Mouse (Mus musculus) left cerebral cortex, postnatal 14 days (tissue): ENCODE data around the gene Tlcd2. TPM values are rescaled to one million over a fixed set of nuclear protein-coding genes. Genes with fewer than 3 reads are reported as not detected.

Experiments used
- DNase-seq, 2 experiments: peaks; one replicate each; pipeline ENCODE4 v3.0.0; 2021 to 2022; ENCODE audit warnings: low spot score in 2 of 2, mixed read lengths in 1 of 2
- intact Hi-C: fragments of 180-260 bp; cut with DNase I; formaldehyde crosslinking; loops from one replicate; pipeline ENCODE4 v1.15.1; 2025
- microRNA-seq, 2 experiments: library from miRNA; unstranded; fragments of <30 nt; microRNA quantifications; one replicate each; pipeline ENCODE4 v1.2.0; 2022
- total RNA-seq, 2 experiments: library from RNA; stranded (reverse); gene quantifications; 2 replicates each; pipeline ENCODE4 v1.2.3; 2021

The Tlcd2 gene
- total RNA-seq, 2 experiments from 2014 or later: 0.33 to 0.95 TPM

DNA sequence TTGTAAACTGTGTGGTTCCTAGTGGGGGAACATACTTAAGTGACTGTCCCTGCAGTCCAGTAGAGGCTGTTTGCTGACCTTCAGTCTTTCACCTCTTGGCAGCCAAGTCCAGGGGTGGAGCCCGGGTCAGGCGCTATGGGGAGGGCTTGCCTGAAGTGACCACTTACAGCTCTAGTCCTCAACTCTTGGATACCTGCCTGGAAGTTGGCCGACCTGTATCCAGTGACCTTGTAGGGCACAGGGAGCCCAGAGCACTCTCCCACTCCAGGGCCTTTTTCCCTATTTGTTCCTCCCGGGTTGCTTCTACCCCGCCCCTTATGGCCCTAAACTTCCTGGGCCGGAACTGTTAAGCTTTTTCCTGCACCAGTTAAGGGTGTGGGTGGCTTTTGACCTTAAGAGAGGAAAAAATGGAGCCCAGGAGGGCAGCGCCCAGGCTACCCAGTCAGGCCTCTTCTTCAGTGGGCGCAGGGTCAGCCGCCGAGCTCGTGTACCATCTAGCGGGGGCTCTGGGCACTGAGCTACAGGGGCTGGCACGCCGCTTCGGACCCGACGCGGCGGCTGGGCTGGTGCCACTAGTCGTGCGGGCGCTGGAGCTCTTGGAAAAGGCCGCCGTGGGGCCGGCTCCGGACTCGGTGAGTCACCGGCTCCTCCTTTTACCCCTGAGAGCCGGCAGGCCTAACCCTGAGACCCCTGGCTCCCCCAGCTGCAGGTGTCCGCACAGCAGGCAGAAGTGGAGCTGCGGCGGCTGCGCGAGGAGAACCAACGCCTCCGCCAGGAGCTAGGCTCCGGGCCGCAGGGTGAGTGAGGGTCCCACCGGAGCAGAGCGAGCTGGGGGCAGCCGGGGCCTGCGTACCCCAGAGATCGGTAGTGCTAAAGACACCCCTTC, 48.5 kb downstream of the Tlcd2 start, which contains the start of gene Rilp:
TSS of gene Rilp (plus strand) at position 354 of the 886 bp plus-strand sequence.
- DNase-seq: peak; percentile 51 to 57
- intact Hi-C loops: loop anchor here (10.0 kb wide), 1 partner anchor 105 kb away; no protein-coding TSS in a partner anchor

- intact Hi-C loops: loop anchor here (10.0 kb wide), 1 partner anchor 106 kb away; no protein-coding TSS in a partner anchor
- peak; percentile 90 to 96 for DNase-seq
Measured at GRCm38 (mm10) chr11:75510627-75510993, 49.1 kb downstream of the Tlcd2 start.

GRCm38 (mm10) chr11:75511213-75511612, 49.7 kb downstream of the Tlcd2 start:
- DNase-seq: peak; percentile 41 to 45
- intact Hi-C loops: loop anchor here (10.0 kb wide), 1 partner anchor 106 kb away; no protein-coding TSS in a partner anchor

GRCm38 (mm10) chr11:75512301-75513018, 50.9 kb downstream of the Tlcd2 start:
- intact Hi-C loops: loop anchor here (10.0 kb wide), 1 partner anchor 108 kb away; no protein-coding TSS in a partner anchor
- no peak for DNase-seq

DNA sequence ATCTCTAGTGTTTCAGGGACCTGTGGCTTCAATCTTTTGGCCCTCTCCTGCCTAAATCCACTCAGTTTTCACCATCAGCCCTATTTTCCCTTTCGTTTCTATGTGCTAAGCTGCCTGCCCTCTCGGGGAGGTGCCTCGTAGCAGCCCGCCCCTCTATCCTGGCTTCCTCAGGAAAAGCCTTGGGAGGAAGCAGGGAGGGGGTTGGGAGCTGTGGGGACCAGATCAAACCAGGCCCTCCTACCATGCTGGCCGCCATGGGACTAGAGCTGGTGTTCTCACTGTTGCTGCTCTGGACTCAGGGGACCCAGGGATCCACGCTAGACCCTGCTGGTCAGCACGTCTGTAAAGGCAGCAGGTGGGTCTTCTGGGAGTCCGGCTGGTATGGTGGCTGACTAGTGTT, 51.8 kb downstream of the Tlcd2 start, which contains the start of gene Scarf1:
TSS of gene Scarf1 (plus strand) at position 205 of the 400 bp plus-strand sequence.
- DNase-seq: no peak
- intact Hi-C loops: loop anchor here (10.0 kb wide), 1 partner anchor 109 kb away; no protein-coding TSS in a partner anchor

DNA sequence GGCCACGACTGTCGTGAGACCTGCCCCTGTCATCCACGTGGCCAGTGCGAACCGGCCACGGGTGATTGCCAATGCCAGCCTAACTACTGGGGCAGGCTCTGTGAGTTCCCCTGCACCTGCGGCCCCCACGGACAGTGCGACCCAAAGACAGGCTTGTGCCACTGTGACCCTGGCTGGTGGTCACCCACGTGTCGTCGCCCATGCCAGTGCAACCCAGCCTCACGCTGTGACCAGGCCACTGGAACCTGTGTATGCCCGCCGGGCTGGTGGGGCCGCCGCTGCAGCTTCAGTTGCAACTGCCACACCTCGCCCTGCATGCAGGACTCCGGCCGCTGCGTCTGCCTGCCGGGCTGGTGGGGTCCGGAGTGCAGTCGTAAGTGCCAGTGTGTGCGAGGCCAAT, 53.7 kb downstream of the Tlcd2 start:
- DNase-seq: no peak
- intact Hi-C loops: loop anchor here (10.0 kb wide), 1 partner anchor 110 kb away; no protein-coding TSS in a partner anchor

DNA sequence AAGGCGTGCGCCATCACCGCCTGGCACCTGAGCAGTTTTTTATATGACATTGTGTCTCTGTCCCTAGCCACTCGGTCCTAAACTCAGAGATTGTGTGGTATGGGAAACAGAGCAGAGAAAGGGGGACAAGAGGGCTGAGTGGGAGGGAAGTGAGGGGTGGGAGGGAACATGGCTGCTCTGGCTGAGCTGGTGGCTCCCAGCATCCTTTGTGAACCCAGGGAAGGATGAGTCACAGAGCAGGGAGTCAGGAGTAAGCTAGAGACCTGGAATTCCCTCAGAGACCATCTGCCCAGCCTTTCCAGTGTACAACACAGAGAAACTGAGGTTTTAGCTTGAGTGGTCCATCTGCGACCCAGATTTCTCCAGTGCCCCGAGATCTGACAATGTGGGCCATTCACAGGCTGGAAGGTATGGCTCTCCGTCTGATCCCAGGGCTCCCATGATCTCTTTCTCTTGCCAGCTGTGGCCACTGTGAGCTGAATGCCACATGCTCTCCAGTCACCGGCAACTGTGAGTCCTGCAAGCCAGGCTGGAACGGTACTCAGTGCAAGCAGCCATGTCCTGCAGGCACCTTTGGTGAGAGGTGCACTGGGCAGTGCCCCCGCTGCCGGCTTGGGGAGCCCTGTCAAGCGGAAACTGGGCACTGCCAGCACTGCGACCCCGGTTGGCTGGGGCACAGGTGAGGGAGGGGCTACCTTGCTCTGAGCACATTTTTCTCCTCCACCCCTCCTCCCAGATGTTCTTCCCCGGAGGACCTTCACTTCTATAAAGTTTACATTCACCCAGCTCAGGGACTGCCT, 58.5 kb downstream of the Tlcd2 start:
- intact Hi-C loops: loop anchor here (10.0 kb wide), 1 partner anchor 115 kb away; no protein-coding TSS in a partner anchor
- no peak for DNase-seq

Small RNA genes within 50 kb of the gene (microRNA-seq; reads per million reads assigned to microRNA genes)
- 3,323 to 9,641 reads per million in 2 experiments for gene Mir22

Other genes with a start within 250 kb of the Tlcd2 start
- gene Rpa1, start 113.4 kb upstream of the Tlcd2 start, total RNA-seq: 10 to 100 TPM; 43.8 to 47.9 TPM
- gene Smyd4, start 113.3 kb upstream of the Tlcd2 start, total RNA-seq: 10 to 100 TPM; 10.6 to 11.6 TPM
- 10 to 100 TPM; 16.4 to 17.5 TPM for gene Serpinf1, start 39.0 kb upstream of the Tlcd2 start, total RNA-seq
- gene Serpinf2, start 22.1 kb upstream of the Tlcd2 start, total RNA-seq: not detected
- gene Wdr81, start 7.0 kb upstream of the Tlcd2 start, total RNA-seq: 10 to 100 TPM; 20.0 to 20.7 TPM
- gene Prpf8, start 25.1 kb downstream of the Tlcd2 start, total RNA-seq: 100 to 1,000 TPM; 115 to 116 TPM
- 1 to 10 TPM; 2.0 to 2.5 TPM for gene Rilp, start 48.4 kb downstream of the Tlcd2 start, total RNA-seq
- gene Scarf1, start 51.8 kb downstream of the Tlcd2 start, total RNA-seq: 1 to 10 TPM; 3.0 to 3.3 TPM
- 10 to 100 TPM; 53.0 to 61.5 TPM for gene Slc43a2, start 70.0 kb downstream of the Tlcd2 start, total RNA-seq
- 100 to 1,000 TPM; 336 to 338 TPM for gene Pitpna, start 126.4 kb downstream of the Tlcd2 start, total RNA-seq
- 10 to 100 TPM; 43.2 to 44.4 TPM for gene Inpp5k, start 169.3 kb downstream of the Tlcd2 start, total RNA-seq
- gene Myo1c, start 188.8 kb downstream of the Tlcd2 start, total RNA-seq: 10 to 100 TPM; 20.5 to 21.7 TPM
- gene Crk, start 217.5 kb downstream of the Tlcd2 start, total RNA-seq: 100 to 1,000 TPM; 119 to 132 TPM